Mouse (Mus musculus) forebrain, embryonic 11.5 days (tissue): ENCODE data around the gene Vstm4. TPM values are rescaled to one million over a fixed set of nuclear protein-coding genes. Genes with fewer than 3 reads are reported as not detected.

Experiments
- ATAC-seq: fragments of 200-750 bp; cut with Nextera tagmentation; replicated peaks from 2 replicates; pipeline ENCODE4 v1.8.0; 2017; ENCODE audit warnings: moderate TSS enrichment; ENCODE audit not compliant: low FRiP score
- DNase-seq: peaks from one replicate; pipeline ENCODE4 v3.0.0-alpha.2; 2017; ENCODE audit warnings: low spot score
- H3K27ac ChIP-seq: fragments of 300-500 bp; sonication (generic); 2 replicates; pipeline ENCODE4 v1.5.1; 2014; ENCODE audit warnings: low read depth, low read length
- H3K27me3 ChIP-seq: fragments of 300-500 bp; sonication (generic); 2 replicates; pipeline ENCODE4 v1.6.1; 2014; ENCODE audit warnings: mild to moderate bottlenecking, low read length, mixed read lengths; ENCODE audit not compliant: control insufficient read depth, insufficient read depth
- H3K36me3 ChIP-seq: fragments of 300-500 bp; sonication (generic); 2 replicates; pipeline ENCODE4 v1.6.1; 2014; ENCODE audit warnings: mild to moderate bottlenecking, low read length, moderate library complexity, mixed read lengths; ENCODE audit not compliant: control insufficient read depth, insufficient read depth
- H3K4me1 ChIP-seq: fragments of 300-500 bp; sonication (generic); replicated peaks from 2 replicates; pipeline ENCODE4 v1.6.1; 2014; ENCODE audit warnings: low read length, mixed read lengths; ENCODE audit not compliant: control insufficient read depth, insufficient read depth
- H3K4me2 ChIP-seq: fragments of 300-500 bp; sonication (generic); 2 replicates; pipeline ENCODE4 v1.6.1; 2014; ENCODE audit warnings: low read depth, mild to moderate bottlenecking, low read length, moderate library complexity, mixed read lengths; ENCODE audit not compliant: severe bottlenecking
- H3K4me3 ChIP-seq: fragments of 300-500 bp; sonication (generic); 2 replicates; pipeline ENCODE4 v1.5.1; 2014; ENCODE audit warnings: low read depth, low read length
- H3K9ac ChIP-seq: fragments of 300-500 bp; sonication (generic); 2 replicates; pipeline ENCODE4 v1.6.1; 2014; ENCODE audit warnings: low read length
- H3K9me3 ChIP-seq: fragments of 300-500 bp; sonication (generic); 2 replicates; pipeline ENCODE4 v1.6.1; 2016; ENCODE audit warnings: low read length, mixed read lengths; ENCODE audit not compliant: control insufficient read depth
- WGBS: fragments of 180-500 bp; shearing (Covaris S2); extraction: QIAGEN DNeasy Blood & Tissue Kit; methylation state at CpG from one replicate; pipeline ENCODE4 v1.1.7; 2014; 5-methylcytosine and 5-hydroxymethylcytosine counted together
- polyA plus RNA-seq: library from polyadenylated mRNA; unstranded; fragments of >200 nt; fragmentation: Nextera tagmentation; extraction: Ambion mirVana; gene quantifications from 2 replicates; pipeline ENCODE4 v1.2.1, GENCODE M21; 2014

Vstm4 gene
- polyA plus RNA-seq, 1 experiment from 2014 or later: 2.8 TPM

DNA sequence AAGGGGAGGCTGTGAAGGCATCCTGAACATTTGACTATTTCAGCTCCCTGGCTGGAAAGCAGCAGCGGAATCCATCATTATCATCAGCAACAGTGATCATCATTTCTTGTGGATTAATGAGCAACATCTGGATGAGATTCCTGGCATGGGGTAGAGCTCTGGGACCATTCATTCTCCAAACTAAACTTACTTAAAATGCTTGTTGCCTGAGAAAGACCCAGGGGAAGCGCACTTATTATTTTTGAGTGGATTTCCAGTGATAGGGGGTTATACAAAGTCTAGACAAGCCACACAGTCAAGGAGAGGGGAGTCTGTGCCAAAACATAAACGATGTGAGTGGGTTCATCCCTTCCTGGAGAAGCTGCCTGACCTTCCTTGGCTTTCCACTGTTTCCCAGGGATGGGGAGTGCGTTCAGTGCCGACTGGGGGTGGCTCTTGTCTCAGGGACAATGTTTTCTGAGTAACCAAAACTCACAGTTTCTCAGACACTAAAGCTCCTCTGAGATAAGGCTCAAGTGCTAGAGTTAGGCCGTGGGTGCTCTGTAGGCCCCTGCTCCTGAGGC lies 127.7 kb downstream of the Vstm4 start:
- Histone ChIP-seq H3K4me2 (no peak overlapping the region), H3K9ac (no peak overlapping the region), H3K9me3 (no peaks in the 10 kb centered on the region), H3K4me3 (no peak overlapping the region), H3K36me3 (no peaks in the 10 kb centered on the region), H3K27ac (no peak overlapping the region), H3K27me3 (no peaks in the 10 kb centered on the region), H3K4me1 (no peaks in the 10 kb centered on the region)
- peak; percentile 4 for DNase-seq
- ATAC-seq: no peak
- WGBS: 84% methylated on average over 6 of the region's 6 CpGs

DNA sequence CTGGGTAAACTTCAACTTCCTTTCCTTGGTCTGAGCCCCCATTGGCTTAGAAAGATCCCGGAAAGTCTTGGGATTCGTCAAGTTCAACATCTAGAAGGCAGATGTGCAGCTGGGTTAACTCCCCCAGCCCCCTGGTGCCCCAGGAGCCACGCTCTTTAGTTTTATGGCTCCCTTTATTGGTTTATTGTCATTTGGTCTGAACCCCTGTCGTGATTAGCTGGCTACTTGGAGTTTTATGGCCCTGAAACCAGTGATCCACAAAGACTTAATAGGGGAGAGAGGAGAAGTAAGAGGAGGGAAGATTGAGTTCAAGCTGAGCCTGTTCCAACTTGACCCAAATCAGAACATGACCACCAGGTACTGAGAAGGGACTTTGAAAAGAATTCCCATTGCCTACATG lies 130.1 kb downstream of the Vstm4 start:
- no peaks in the 10 kb centered on the region for H3K9me3 ChIP-seq
- DNase-seq: no peak
- WGBS: 67% methylated on average over 4 of the region's 4 CpGs
- no peak overlapping the region for H3K27ac ChIP-seq
- no peaks in the 10 kb centered on the region for H3K27me3 ChIP-seq
- no peak for ATAC-seq
- no peak overlapping the region for H3K4me3 ChIP-seq
- no peaks in the 10 kb centered on the region for H3K4me1 ChIP-seq
- no peaks in the 10 kb centered on the region for H3K36me3 ChIP-seq
- H3K9ac ChIP-seq: no peak overlapping the region
- H3K4me2 ChIP-seq: no peak overlapping the region

Other genes starting within 250 kb of the Vstm4 start
- not detected in 2 replicates for gene 3425401B19Rik, start 171.5 kb upstream of the Vstm4 start, polyA plus RNA-seq
- not detected in 2 replicates for gene Tmem273, start 70.8 kb upstream of the Vstm4 start, polyA plus RNA-seq
- gene Fam170b, start 22.8 kb upstream of the Vstm4 start, polyA plus RNA-seq: 0.16 TPM in 1 of 2 replicates, not detected in the other
- gene Lrrc18, start 134.6 kb downstream of the Vstm4 start, polyA plus RNA-seq: 0.35 TPM in 1 of 2 replicates, not detected in the other